Mouse (Mus musculus): ENCODE measurements around the gene Syngap1. TPM values are rescaled to one million over a fixed set of nuclear protein-coding genes. Genes with fewer than 3 reads are reported as not detected.
A peak's percentile ranks its signal among the peaks of the same experiment; 100 is the strongest.

Gene Syngap1
- polyA plus RNA-seq, 1 experiment from 2014 or later, result 1.9 TPM

- Histone ChIP-seq H3K4me1 (peaks cover 65% of the 10 kb centered on the region), H3K4me3 (replicated peaks) (peak overlapping the region; percentile 71), H3K27me3 (no peaks in the 10 kb centered on the region), H3K4me2 (peak overlapping the region; percentile 98), H3K36me3 (peaks cover 34% of the 10 kb centered on the region), H3K9ac (peak overlapping the region; percentile 80), H3K27ac (peak overlapping the region; percentile 95), H3K9me3 (replicated peaks) (no peaks in the 10 kb centered on the region)
- WGBS, result 52% methylated on average over 16 of the region's 16 CpGs
- no peak for ATAC-seq (replicated peaks; ENCODE audit: low FRiP score)
Measured at GRCm38 (mm10) chr17:26937883-26938695, 3.0 kb upstream of the Syngap1 start.

GRCm38 (mm10) chr17:26938731-26939130 lies 2.3 kb upstream of the Syngap1 start:
- no peak for ATAC-seq (replicated peaks; ENCODE audit: low FRiP score)
- H3K4me2 ChIP-seq, result peak overlapping the region; percentile 98
- peak overlapping the region; percentile 80 for H3K9ac ChIP-seq
- no peaks in the 10 kb centered on the region for H3K27me3 ChIP-seq
- H3K27ac ChIP-seq, result peak overlapping the region; percentile 95
- WGBS, result under 1% methylated on average over 22 of the region's 22 CpGs
- no peaks in the 10 kb centered on the region for H3K9me3 ChIP-seq (replicated peaks)
- H3K36me3 ChIP-seq, result peaks cover 34% of the 10 kb centered on the region
- H3K4me3 ChIP-seq (replicated peaks), result peak overlapping the region; percentile 71
- H3K4me1 ChIP-seq, result peaks cover 59% of the 10 kb centered on the region

GRCm38 (mm10) chr17:26939178-26939972 lies 1.7 kb upstream of the Syngap1 start, which contains the start of gene Cuta:
Gene Cuta, minus strand, starts transcription at chr17:26939569.
- H3K4me2 ChIP-seq, result peak within 1 kb of the TSS; percentile 98
- no peaks in the 10 kb centered on the region for H3K9me3 ChIP-seq (replicated peaks)
- WGBS, result under 1% methylated on average over 70 of the region's 70 CpGs
- peak within 1 kb of the TSS; percentile 96 for H3K27ac ChIP-seq
- H3K36me3 ChIP-seq, result peaks cover 32% of the 10 kb centered on the region
- ATAC-seq (replicated peaks; ENCODE audit: low FRiP score), result peak; percentile 94
- peaks cover 52% of the 10 kb centered on the region for H3K4me1 ChIP-seq
- no peaks in the 10 kb centered on the region for H3K27me3 ChIP-seq
- peak within 1 kb of the TSS; percentile 80 for H3K9ac ChIP-seq
- H3K4me3 ChIP-seq (replicated peaks), result peak within 1 kb of the TSS; percentile 71

- H3K4me2 ChIP-seq, result peak overlapping the region; percentile 98
Measured at GRCm38 (mm10) chr17:26939973-26940300, 1.1 kb upstream of the Syngap1 start.

GRCm38 (mm10) chr17:26941841-26942570 lies 953 bp downstream of the Syngap1 start:
- WGBS, result 20% methylated on average over 4 of the region's 4 CpGs
- Histone ChIP-seq H3K36me3 (peaks cover 6% of the 10 kb centered on the region), H3K27me3 (no peaks in the 10 kb centered on the region), H3K27ac (peak overlapping the region; percentile 96), H3K4me3 (replicated peaks) (peak overlapping the region; percentile 49), H3K4me2 (peak overlapping the region; percentile 69), H3K9ac (peak overlapping the region; percentile 50), H3K9me3 (replicated peaks) (no peaks in the 10 kb centered on the region), H3K4me1 (peaks cover 63% of the 10 kb centered on the region)
- no peak for ATAC-seq (replicated peaks; ENCODE audit: low FRiP score)

More at GRCm38 (mm10) chr17:26939973-26940300, 1.1 kb upstream of the Syngap1 start:
- Histone ChIP-seq H3K27ac (peak overlapping the region; percentile 96), H3K9ac (peak overlapping the region; percentile 55), H3K9me3 (replicated peaks) (no peaks in the 10 kb centered on the region), H3K4me3 (replicated peaks) (peak overlapping the region; percentile 71), H3K36me3 (peaks cover 26% of the 10 kb centered on the region), H3K27me3 (no peaks in the 10 kb centered on the region), H3K4me1 (peaks cover 50% of the 10 kb centered on the region)
- 4% methylated on average over 3 of the region's 3 CpGs for WGBS
- ATAC-seq (replicated peaks; ENCODE audit: low FRiP score), result peak; percentile 2; the same call in 1 of the 2 replicates

GRCm38 (mm10) chr17:26945824-26946495 lies 4.9 kb downstream of the Syngap1 start:
- Histone ChIP-seq H3K4me1 (peaks cover 69% of the 10 kb centered on the region), H3K9ac (peak overlapping the region; percentile 51), H3K4me3 (replicated peaks) (peak overlapping the region; percentile 42), H3K4me2 (peak overlapping the region; percentile 65), H3K9me3 (replicated peaks) (no peaks in the 10 kb centered on the region), H3K36me3 (no peaks in the 10 kb centered on the region), H3K27me3 (no peaks in the 10 kb centered on the region), H3K27ac (peak overlapping the region; percentile 74)
- WGBS, result 24% methylated on average over 13 of the region's 13 CpGs
- no peak for ATAC-seq (replicated peaks; ENCODE audit: low FRiP score)

- Histone ChIP-seq H3K9me3 (replicated peaks) (no peaks in the 10 kb centered on the region), H3K4me2 (peak overlapping the region; percentile 65), H3K36me3 (no peaks in the 10 kb centered on the region), H3K4me3 (replicated peaks) (peak overlapping the region; percentile 42), H3K27ac (peak overlapping the region; percentile 74), H3K27me3 (no peaks in the 10 kb centered on the region), H3K9ac (peak overlapping the region; percentile 51), H3K4me1 (peaks cover 71% of the 10 kb centered on the region)
- under 1% methylated on average over 37 of the region's 37 CpGs for WGBS
- peak; percentile 37 for ATAC-seq (replicated peaks; ENCODE audit: low FRiP score)
Measured at GRCm38 (mm10) chr17:26946567-26946966, 5.5 kb downstream of the Syngap1 start.

- WGBS, result 58% methylated on average over 12 of the region's 12 CpGs
- no peaks in the 10 kb centered on the region for H3K36me3 ChIP-seq
- peaks cover 71% of the 10 kb centered on the region for H3K4me1 ChIP-seq
- peak overlapping the region; percentile 74 for H3K27ac ChIP-seq
- no peak overlapping the region for H3K9ac ChIP-seq
- H3K4me3 ChIP-seq (replicated peaks), result peak overlapping the region; percentile 42
- no peaks in the 10 kb centered on the region for H3K27me3 ChIP-seq
- ATAC-seq (replicated peaks; ENCODE audit: low FRiP score), result no peak
- H3K9me3 ChIP-seq (replicated peaks), result no peaks in the 10 kb centered on the region
- peak overlapping the region; percentile 65 for H3K4me2 ChIP-seq
Measured at GRCm38 (mm10) chr17:26947231-26948100, 6.4 kb downstream of the Syngap1 start.

GRCm38 (mm10) chr17:26948316-26949050 lies 7.4 kb downstream of the Syngap1 start:
- WGBS, result 1% methylated on average over 39 of the region's 87 CpGs
- Histone ChIP-seq H3K36me3 (peaks cover 4% of the 10 kb centered on the region; the same call in 1 of the 2 replicates), H3K4me2 (peak overlapping the region; percentile 99), H3K27ac (peak overlapping the region; percentile 82), H3K4me3 (replicated peaks) (peak overlapping the region; percentile 77), H3K27me3 (no peaks in the 10 kb centered on the region), H3K4me1 (peaks cover 79% of the 10 kb centered on the region), H3K9ac (peak overlapping the region; percentile 72), H3K9me3 (replicated peaks) (no peaks in the 10 kb centered on the region)
- no peak for ATAC-seq (replicated peaks; ENCODE audit: low FRiP score)

- Histone ChIP-seq H3K9me3 (replicated peaks) (no peaks in the 10 kb centered on the region), H3K27me3 (no peaks in the 10 kb centered on the region), H3K4me3 (replicated peaks) (peak overlapping the region; percentile 77), H3K4me1 (peaks cover 86% of the 10 kb centered on the region), H3K9ac (peak overlapping the region; percentile 72), H3K27ac (peak overlapping the region; percentile 82), H3K4me2 (peak overlapping the region; percentile 99), H3K36me3 (peaks cover 4% of the 10 kb centered on the region; the same call in 1 of the 2 replicates)
- peak; percentile 8 for ATAC-seq (replicated peaks; ENCODE audit: low FRiP score)
- WGBS, result 11% methylated on average over 9 of the region's 14 CpGs
Measured at GRCm38 (mm10) chr17:26949051-26949577, 8.1 kb downstream of the Syngap1 start.

Data from kidney, embryonic 15.5 days (tissue).